Mouse (Mus musculus): ENCODE measurements around the gene Nrbp1. TPM values are rescaled to one million over a fixed set of nuclear protein-coding genes. Genes with fewer than 3 reads are reported as not detected.

Nrbp1 gene
- polyA plus RNA-seq, 1 experiment from 2014 or later = 124 TPM

DNA sequence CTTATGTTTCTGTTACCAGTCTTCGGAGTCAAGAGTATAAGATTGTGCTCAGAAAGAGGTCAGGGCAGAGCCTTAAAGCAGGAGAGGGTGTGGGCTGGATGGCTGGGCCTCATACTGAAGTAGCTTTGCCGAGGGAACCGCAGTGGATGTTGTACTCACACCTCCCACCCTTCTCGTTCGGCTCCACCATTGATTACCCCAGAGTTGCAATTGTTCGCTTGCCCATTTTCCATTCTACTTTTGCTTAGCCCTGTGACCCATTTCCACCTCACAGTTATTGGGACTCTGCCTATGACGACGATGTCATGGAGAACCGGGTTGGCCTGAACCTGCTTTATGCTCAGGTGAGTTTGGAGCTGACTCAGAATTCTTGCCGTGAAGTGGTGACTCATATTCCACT, 44.5 kb upstream of the Nrbp1 start:
- Histone ChIP-seq H3K4me3 (ENCODE audit: low read depth, low read length) (no peak overlapping the region), H3K9me3 (ENCODE audit: control insufficient read depth, low read length) (peaks cover 5% of the 10 kb centered on the region), H3K9ac (ENCODE audit: low read length) (no peak overlapping the region), H3K36me3 (ENCODE audit: control insufficient read depth, insufficient read depth, low read length) (peaks cover 42% of the 10 kb centered on the region), H3K4me1 (ENCODE audit: control insufficient read depth, insufficient read depth, low read length) (peaks cover 14% of the 10 kb centered on the region), H3K27ac (replicated peaks; ENCODE audit: low read depth, low read length) (no peak overlapping the region), H3K27me3 (ENCODE audit: control insufficient read depth, insufficient read depth, low read length) (no peaks in the 10 kb centered on the region), H3K4me2 (ENCODE audit: low read depth, severe bottlenecking) (no peak overlapping the region)
- no peak for ATAC-seq (ENCODE audit: insufficient number of reproducible peaks, low FRiP score, low TSS enrichment, low read depth)
- no peak for DNase-seq (ENCODE audit: low spot score)
- 91% methylated on average over 10 of the region's 10 CpGs for WGBS

DNA sequence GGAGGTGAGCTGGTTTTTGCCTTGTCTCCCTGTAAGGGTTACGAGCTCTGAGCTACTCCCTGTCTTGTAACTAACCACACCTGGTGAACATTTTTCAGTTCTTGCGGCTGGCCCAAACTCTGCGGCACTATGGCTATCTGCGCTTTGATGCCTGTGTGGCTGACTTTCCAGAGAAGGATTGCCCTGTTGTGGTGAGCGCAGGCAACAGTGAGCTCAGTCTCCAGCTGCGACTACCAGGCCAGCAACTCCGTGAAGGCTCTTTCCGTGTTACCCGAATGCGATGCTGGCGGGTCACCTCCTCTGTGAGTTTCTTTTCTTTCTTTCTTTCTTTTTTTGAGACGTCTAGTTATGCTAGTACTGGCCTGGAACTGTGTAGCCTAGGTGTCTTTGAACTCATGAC, 43.6 kb upstream of the Nrbp1 start:
- no peak overlapping the region; the same call in 1 of the 2 replicates for H3K4me3 ChIP-seq (ENCODE audit: low read depth, low read length)
- peaks cover 42% of the 10 kb centered on the region for H3K36me3 ChIP-seq (ENCODE audit: control insufficient read depth, insufficient read depth, low read length)
- no peak for ATAC-seq (ENCODE audit: insufficient number of reproducible peaks, low FRiP score, low TSS enrichment, low read depth)
- H3K4me2 ChIP-seq (ENCODE audit: low read depth, severe bottlenecking) = no peak overlapping the region
- DNase-seq (ENCODE audit: low spot score) = no peak
- peaks cover 7% of the 10 kb centered on the region for H3K4me1 ChIP-seq (ENCODE audit: control insufficient read depth, insufficient read depth, low read length)
- peaks cover 5% of the 10 kb centered on the region for H3K9me3 ChIP-seq (ENCODE audit: control insufficient read depth, low read length)
- H3K27ac ChIP-seq (replicated peaks; ENCODE audit: low read depth, low read length) = no peak overlapping the region
- no peaks in the 10 kb centered on the region for H3K27me3 ChIP-seq (ENCODE audit: control insufficient read depth, insufficient read depth, low read length)
- WGBS = 94% methylated on average over 12 of the region's 12 CpGs
- no peak overlapping the region for H3K9ac ChIP-seq (ENCODE audit: low read length)

DNA sequence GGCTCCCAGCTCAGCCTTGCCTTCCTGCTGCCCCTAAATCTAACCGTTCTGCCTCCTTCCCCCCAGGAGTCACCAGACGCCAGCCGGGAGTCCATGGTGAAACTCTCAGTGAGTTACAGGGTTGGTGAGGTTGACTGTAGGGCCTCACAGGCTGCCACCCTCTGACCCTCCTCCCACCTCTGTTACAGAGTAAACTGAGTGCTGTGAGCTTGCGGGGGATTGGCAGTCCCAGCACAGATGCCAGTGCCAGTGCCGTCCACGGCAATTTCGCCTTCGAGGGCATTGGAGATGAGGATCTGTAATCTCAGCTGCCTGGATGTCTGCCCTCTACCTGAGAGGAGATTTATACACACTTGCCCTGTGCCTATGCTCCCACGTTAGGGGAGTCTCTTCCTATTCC, 42.5 kb upstream of the Nrbp1 start:
- Histone ChIP-seq H3K4me1 (ENCODE audit: control insufficient read depth, insufficient read depth, low read length) (peaks cover 8% of the 10 kb centered on the region), H3K36me3 (ENCODE audit: control insufficient read depth, insufficient read depth, low read length) (peaks cover 48% of the 10 kb centered on the region), H3K4me2 (ENCODE audit: low read depth, severe bottlenecking) (no peak overlapping the region), H3K4me3 (ENCODE audit: low read depth, low read length) (no peak overlapping the region), H3K27ac (replicated peaks; ENCODE audit: low read depth, low read length) (no peak overlapping the region), H3K9me3 (ENCODE audit: control insufficient read depth, low read length) (peaks cover 5% of the 10 kb centered on the region), H3K27me3 (ENCODE audit: control insufficient read depth, insufficient read depth, low read length) (no peaks in the 10 kb centered on the region), H3K9ac (ENCODE audit: low read length) (no peak overlapping the region)
- ATAC-seq (ENCODE audit: insufficient number of reproducible peaks, low FRiP score, low TSS enrichment, low read depth) = no peak
- WGBS = 85% methylated on average over 9 of the region's 9 CpGs
- DNase-seq (ENCODE audit: low spot score) = no peak

DNA sequence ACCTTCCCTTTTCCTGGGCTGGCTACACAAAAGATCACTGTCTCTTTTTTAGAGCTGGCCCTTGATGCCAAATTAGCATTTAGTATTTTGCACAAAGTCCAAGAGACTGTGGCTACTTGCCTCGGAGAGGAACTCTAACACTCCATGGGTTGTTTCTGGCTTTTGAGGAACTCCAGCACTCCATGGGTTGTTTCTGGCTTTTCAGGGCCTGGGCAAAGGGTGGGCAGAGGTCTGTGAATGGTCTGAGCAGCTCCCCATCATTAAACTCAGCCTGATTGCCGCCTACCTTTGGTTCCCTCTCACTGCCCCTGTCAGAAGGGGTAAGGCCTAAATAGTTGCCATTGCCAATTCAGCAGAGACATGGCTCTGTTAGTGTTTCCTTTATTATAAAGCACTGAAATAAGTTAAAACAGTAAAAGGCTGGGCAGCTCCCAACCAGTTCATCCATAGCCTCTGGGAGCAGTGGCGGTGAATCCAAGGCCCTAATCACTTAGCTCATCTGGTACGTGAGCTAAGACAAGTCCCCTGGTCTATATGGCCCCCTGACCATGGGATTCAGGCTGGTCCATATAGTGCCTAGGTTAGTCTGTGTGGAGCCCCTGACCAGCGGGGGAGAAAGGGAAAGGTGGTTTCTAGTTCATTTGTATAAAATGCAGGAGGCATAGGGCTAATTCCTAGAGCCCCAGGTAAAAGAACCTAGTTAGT, 41.9 kb upstream of the Nrbp1 start:
- Histone ChIP-seq H3K4me2 (ENCODE audit: low read depth, severe bottlenecking) (no peak overlapping the region), H3K9ac (ENCODE audit: low read length) (no peak overlapping the region), H3K9me3 (ENCODE audit: control insufficient read depth, low read length) (peaks cover 5% of the 10 kb centered on the region), H3K4me1 (ENCODE audit: control insufficient read depth, insufficient read depth, low read length) (peaks cover 8% of the 10 kb centered on the region), H3K4me3 (ENCODE audit: low read depth, low read length) (no peak overlapping the region), H3K27me3 (ENCODE audit: control insufficient read depth, insufficient read depth, low read length) (no peaks in the 10 kb centered on the region), H3K36me3 (ENCODE audit: control insufficient read depth, insufficient read depth, low read length) (peaks cover 52% of the 10 kb centered on the region), H3K27ac (replicated peaks; ENCODE audit: low read depth, low read length) (no peak overlapping the region)
- ATAC-seq (ENCODE audit: insufficient number of reproducible peaks, low FRiP score, low TSS enrichment, low read depth) (no peak), DNase-seq (ENCODE audit: low spot score) (no peak)
- 87% methylated on average over 5 of the region's 5 CpGs for WGBS

DNA sequence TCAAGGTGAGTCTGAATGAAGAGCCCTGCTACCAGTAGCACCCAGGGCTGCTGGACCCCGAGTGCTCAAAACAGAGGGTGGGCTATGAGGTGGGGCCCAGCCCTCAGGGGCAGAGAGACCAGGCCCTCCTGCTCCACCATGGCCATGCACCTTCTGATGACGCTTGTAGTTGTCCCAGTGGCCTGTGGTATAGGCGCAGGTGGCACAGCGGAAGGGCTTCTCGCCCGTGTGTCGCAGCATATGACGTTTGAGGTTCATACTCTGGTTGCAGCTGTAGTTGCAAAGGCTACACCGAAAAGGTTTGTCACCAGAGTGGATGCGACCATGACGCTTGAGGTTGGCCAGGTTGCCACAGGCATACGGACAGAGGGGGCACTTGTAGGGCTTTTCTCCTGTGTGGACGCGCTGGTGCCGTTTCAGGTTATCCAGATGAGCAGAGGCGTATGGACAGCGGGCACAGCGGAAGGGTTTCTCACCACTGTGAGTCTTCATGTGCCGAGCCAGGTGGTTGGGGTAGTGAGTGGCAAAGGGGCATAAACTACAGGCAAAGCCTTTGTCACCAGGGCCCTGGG, 41.3 kb upstream of the Nrbp1 start:
- H3K27ac ChIP-seq (replicated peaks; ENCODE audit: low read depth, low read length) = no peak overlapping the region
- H3K9me3 ChIP-seq (ENCODE audit: control insufficient read depth, low read length) = peaks cover 5% of the 10 kb centered on the region
- peaks cover 53% of the 10 kb centered on the region for H3K36me3 ChIP-seq (ENCODE audit: control insufficient read depth, insufficient read depth, low read length)
- H3K27me3 ChIP-seq (ENCODE audit: control insufficient read depth, insufficient read depth, low read length) = no peaks in the 10 kb centered on the region
- no peak overlapping the region for H3K4me2 ChIP-seq (ENCODE audit: low read depth, severe bottlenecking)
- H3K9ac ChIP-seq (ENCODE audit: low read length) = no peak overlapping the region
- DNase-seq (ENCODE audit: low spot score) (no peak), ATAC-seq (ENCODE audit: insufficient number of reproducible peaks, low FRiP score, low TSS enrichment, low read depth) (no peak)
- WGBS = 94% methylated on average over 19 of the region's 19 CpGs
- no peak overlapping the region for H3K4me3 ChIP-seq (ENCODE audit: low read depth, low read length)
- peaks cover 3% of the 10 kb centered on the region; the same call in 1 of the 2 replicates for H3K4me1 ChIP-seq (ENCODE audit: control insufficient read depth, insufficient read depth, low read length)

DNA sequence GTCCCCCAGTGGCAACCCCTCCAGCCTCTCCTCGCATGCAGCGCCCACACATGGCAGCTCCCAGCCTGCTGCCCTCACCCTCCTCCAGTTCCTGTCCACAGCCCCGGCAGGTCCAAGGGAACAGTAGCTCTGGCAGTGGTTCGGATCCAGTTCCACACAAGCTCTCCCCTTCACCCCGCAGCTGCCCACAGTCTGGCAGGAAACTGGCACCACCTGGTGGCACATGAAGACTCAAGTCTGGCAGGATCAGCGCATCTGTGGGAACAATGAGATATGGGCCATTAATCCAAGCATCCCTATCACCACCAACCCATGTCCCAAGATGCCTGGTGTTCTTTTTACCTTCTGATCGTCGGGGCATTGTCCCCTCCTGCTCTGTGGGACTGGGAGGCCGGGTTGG, 40.8 kb upstream of the Nrbp1 start:
- H3K9ac ChIP-seq (ENCODE audit: low read length) = no peak overlapping the region
- H3K4me2 ChIP-seq (ENCODE audit: low read depth, severe bottlenecking) = no peak overlapping the region
- H3K9me3 ChIP-seq (ENCODE audit: control insufficient read depth, low read length) = peaks cover 5% of the 10 kb centered on the region
- peaks cover 3% of the 10 kb centered on the region; the same call in 1 of the 2 replicates for H3K4me1 ChIP-seq (ENCODE audit: control insufficient read depth, insufficient read depth, low read length)
- WGBS = 90% methylated on average over 9 of the region's 9 CpGs
- no peak overlapping the region for H3K4me3 ChIP-seq (ENCODE audit: low read depth, low read length)
- H3K27ac ChIP-seq (replicated peaks; ENCODE audit: low read depth, low read length) = no peak overlapping the region
- no peaks in the 10 kb centered on the region for H3K27me3 ChIP-seq (ENCODE audit: control insufficient read depth, insufficient read depth, low read length)
- ATAC-seq (ENCODE audit: insufficient number of reproducible peaks, low FRiP score, low TSS enrichment, low read depth) (no peak), DNase-seq (ENCODE audit: low spot score) (no peak)
- H3K36me3 ChIP-seq (ENCODE audit: control insufficient read depth, insufficient read depth, low read length) = peaks cover 55% of the 10 kb centered on the region

DNA sequence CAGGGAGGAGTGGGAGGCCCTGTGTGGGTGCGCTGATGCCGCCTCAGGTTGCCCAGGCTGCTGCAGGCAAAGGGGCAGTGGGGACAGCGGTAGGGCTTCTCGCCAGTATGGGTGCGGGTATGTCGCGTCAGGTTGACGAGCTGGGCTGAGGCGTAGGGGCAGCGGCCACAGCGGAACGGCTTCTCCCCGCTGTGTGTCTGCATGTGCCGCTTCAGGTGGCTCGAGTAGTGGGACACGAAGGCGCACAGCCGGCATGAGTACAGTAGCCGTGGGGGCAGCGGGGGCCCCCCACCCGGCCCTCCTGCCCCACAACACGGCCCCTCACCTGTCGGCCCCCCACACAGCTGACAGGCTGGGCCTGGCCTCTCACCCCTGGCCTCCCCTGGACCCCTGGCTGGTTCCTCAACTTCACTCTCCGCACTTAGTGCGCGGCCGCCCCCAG, 40.3 kb upstream of the Nrbp1 start:
- Histone ChIP-seq H3K4me2 (ENCODE audit: low read depth, severe bottlenecking) (no peak overlapping the region; the same call in 1 of the 2 replicates), H3K36me3 (ENCODE audit: control insufficient read depth, insufficient read depth, low read length) (peaks cover 55% of the 10 kb centered on the region), H3K4me1 (ENCODE audit: control insufficient read depth, insufficient read depth, low read length) (peaks cover 3% of the 10 kb centered on the region; the same call in 1 of the 2 replicates), H3K27ac (replicated peaks; ENCODE audit: low read depth, low read length) (no peak overlapping the region), H3K9me3 (ENCODE audit: control insufficient read depth, low read length) (peaks cover 5% of the 10 kb centered on the region), H3K9ac (ENCODE audit: low read length) (no peak overlapping the region), H3K4me3 (ENCODE audit: low read depth, low read length) (no peak overlapping the region), H3K27me3 (ENCODE audit: control insufficient read depth, insufficient read depth, low read length) (no peaks in the 10 kb centered on the region)
- DNase-seq (ENCODE audit: low spot score) = no peak
- no peak for ATAC-seq (ENCODE audit: insufficient number of reproducible peaks, low FRiP score, low TSS enrichment, low read depth)
- 89% methylated on average over 27 of the region's 27 CpGs for WGBS

DNA sequence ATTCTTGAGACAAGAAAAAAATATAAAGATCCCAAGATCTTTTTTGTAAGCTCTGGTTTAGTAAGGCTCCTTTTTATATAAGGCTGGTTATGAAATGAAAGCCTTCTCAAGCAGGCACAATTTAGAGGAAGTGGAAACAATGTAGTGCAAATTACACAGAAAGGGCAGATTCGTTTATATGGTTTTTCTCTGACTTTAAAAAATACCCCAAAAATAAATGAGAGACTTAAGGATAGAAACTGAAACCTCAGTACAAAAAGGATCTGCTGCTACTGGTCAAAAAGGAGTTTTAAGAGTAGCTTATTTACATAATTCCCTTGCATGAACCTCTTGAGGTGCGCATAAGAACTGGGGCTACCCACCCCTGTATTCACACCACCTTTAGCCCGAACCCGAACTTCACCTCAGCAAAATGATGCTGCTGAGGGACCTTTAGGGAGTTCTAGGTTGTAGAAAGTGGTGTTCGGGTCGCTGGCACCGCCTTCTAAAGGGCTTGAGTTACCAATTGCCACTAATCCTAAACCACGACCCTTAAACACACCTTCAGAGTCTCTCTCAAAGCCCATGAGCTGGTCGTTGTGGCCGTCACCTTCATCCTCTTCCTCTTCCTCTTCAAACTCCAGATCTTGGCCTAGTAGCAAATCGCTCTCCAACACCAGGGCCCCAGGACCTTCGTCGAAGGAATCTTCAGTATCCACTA, 39.5 kb upstream of the Nrbp1 start:
- H3K4me3 ChIP-seq (ENCODE audit: low read depth, low read length) = peak overlapping the region; percentile 78
- no peaks in the 10 kb centered on the region for H3K27me3 ChIP-seq (ENCODE audit: control insufficient read depth, insufficient read depth, low read length)
- peaks cover 5% of the 10 kb centered on the region for H3K9me3 ChIP-seq (ENCODE audit: control insufficient read depth, low read length)
- peak overlapping the region; percentile 84 for H3K4me2 ChIP-seq (ENCODE audit: low read depth, severe bottlenecking)
- DNase-seq (ENCODE audit: low spot score) = no peak
- 19% methylated on average over 13 of the region's 13 CpGs for WGBS
- peaks cover 3% of the 10 kb centered on the region; the same call in 1 of the 2 replicates for H3K4me1 ChIP-seq (ENCODE audit: control insufficient read depth, insufficient read depth, low read length)
- H3K9ac ChIP-seq (ENCODE audit: low read length) = peak overlapping the region; percentile 83
- peaks cover 55% of the 10 kb centered on the region for H3K36me3 ChIP-seq (ENCODE audit: control insufficient read depth, insufficient read depth, low read length)
- H3K27ac ChIP-seq (replicated peaks; ENCODE audit: low read depth, low read length) = 0 out of 2 replicates have a peak overlapping the region, but pooled peaks have one; percentile 56
- no peak for ATAC-seq (ENCODE audit: insufficient number of reproducible peaks, low FRiP score, low TSS enrichment, low read depth)

Data from limb, embryonic 11.5 days (tissue).